Mouse (Mus musculus): ENCODE data around the gene Trim71.

Gene Trim71

DNA sequence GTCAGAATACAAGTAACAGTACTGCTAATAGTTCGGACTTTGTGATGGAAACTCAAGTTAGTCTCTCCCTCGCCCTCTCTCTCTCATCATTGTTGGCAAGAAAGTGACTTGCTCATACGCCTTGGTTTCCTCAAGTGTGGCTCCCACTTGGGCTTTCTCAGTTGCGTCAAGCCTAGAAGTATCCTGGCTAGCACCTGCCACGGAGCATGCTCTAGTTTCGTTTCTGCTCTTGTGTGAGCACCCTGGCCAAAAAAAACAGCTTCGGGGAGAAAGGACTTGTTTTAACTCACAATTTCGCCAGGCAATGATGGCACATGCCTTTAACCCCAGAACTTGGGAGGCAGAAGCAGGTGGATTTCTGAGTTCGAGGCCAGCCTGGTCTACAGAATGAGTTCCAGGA, 87.2 kb downstream of the Trim71 start:
- no peak for DNase-seq

DNA sequence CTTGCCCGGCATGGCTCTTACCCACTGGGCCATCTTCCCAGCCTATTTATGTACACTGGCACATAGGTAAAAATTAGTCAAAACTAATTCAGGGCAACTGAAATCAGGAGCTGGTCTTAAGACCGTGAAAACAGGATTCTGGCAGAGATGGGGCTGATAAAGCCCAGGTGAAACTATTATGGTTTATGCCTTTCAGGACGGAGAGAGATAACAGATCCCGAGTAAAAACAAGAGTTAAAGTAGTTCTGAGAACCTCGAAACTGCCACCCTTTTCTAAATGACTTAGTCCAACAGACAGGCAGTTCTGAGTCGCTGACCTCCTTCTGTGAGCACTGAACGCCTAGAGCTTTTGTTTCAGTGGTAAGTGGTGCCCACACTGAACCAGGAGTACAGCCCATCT, 92.3 kb downstream of the Trim71 start:
- DNase-seq: no peak

DNA sequence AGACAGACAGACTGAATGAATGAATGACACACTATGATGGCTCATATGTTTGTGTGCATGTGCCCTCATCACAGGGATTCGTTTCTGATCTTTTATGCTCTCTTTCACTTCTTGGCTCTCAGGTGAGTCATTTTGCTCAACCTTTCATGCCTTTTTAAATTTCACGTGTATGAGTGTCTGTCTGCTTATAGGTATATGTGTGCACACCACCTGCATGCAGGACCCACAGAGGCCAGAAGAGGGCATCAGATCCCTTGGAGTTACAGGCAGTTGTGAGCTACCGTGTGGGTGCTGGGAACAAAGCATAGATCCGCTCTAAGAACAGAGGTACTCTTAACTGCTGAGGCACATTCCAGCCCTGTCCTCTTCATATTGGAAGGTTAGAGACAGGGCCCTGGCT, 95.5 kb downstream of the Trim71 start:
- no peak for DNase-seq

DNA sequence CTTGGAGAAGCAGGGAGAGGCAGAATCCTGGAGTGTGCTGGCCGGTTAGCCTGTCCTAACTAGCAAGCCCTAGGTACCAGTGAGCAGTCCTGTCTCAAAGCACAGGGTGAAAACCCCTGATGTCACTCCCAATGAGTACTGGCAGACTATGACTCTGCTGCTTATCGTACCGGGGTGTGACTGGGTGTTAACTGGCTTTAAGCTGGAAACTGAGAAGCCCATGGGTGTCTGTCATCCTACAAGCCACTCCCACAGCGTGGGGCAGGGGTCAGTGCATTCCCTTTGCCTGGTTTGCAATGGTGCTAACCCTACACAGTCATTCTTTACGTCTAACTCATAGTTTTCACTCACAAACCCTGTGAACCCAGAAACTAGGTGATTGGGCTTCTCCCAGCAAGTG, 96.0 kb downstream of the Trim71 start:
- DNase-seq: no peak

DNA sequence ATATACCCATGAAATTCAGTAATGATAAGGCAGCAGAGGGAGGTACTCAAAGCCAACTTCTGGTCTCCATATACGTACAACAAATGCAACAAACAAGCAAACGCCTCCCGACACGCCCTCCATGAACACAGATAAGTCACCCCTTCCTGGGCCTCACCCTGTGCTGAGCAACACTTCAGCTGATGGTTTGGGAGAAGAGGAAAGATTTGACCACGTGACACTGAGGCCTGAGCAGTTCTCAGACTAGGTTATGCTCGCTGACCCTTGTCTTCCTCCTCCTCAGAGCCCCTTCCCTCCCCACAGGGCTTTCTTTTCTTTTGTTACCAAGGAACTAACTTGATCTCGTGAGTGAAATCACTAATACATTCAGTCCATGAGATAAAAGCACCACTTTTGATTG, 97.3 kb downstream of the Trim71 start:
- DNase-seq: no peak

DNA sequence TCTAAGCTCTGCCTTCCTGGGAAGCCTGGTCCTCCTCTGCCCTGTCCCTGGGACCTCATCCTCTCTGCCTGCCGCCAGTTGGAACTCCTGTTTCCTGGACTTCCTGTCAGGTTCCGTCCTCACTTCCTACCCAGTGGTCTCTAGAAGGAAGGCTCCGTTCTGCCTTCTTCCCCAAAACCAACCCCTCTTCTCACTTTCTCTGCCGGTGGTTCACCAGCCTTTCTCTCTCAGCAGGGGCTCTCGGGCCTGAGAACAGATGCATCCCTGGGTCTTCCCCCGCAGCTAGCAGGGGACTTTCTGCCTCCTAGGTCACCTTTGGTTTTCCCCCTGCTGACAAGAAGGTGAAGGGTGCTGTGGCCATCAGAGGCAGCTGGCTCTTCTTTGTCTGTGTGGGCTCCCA, 98.7 kb downstream of the Trim71 start:
- no peak for DNase-seq

DNA sequence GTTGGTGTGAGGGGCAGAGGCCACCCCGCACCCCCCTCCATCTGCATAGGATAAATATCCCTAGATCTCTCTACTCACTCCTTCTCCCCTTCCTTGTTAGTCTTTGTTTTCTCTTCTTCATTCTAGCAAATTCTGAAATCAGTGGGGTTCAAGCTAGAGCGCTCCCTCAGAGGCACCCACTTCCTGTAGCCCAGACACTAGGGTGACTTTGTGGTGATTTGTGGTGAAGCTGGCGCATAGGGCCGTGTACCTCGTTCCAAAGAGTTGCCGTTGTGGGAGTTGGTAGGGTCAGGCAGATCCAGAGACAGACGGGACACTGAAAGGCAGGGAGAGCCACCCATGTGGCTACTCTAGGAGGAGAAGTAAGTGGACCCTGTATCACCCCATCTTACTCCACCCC, 101.6 kb downstream of the Trim71 start:
- no peak for DNase-seq

- no peak for DNase-seq
These were observed 105.7 kb downstream of the Trim71 start for GRCm38 (mm10) chr9:114458436-114458835.
